Mouse (Mus musculus): ENCODE results near the gene Tspan18. TPM values are rescaled to one million over a fixed set of nuclear protein-coding genes. Genes with fewer than 3 reads are reported as not detected.

The Tspan18 gene
- polyA plus RNA-seq, 2 experiments, result 2.2 to 2.3 TPM

DNA sequence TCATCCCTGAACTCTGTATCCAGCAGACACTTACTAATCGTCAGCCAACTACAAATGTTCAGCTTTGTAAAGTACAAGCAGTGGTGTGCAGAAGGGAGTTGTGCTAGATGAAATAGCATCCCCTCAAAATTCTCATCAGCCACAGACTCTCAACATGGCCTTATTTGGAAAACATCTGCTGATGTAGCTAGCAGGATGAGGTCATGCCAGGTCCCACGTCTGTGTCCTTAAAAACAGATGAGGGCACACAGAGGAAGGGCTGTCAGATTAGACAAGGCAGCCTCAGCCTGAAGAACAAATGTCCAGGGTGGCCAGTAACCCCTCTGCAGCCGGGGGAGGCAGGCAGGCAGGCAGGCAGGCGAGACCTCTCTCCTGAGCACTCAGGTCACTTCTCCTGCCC is 56.8 kb downstream of the Tspan18 start:
- DNase-seq (ENCODE audit: low read depth in 3 of 3, low spot score in 3 of 3), result no peak
- Histone ChIP-seq H3K9ac (replicated peaks) (no peak overlapping the region), H3K4me1 (replicated peaks; ENCODE audit: control insufficient read depth in 2 of 2, insufficient read depth in 2 of 2, low read length in 1 of 2) (peaks cover 0 to 3% of the 10 kb centered on the region in 2 experiments; a peak in 2 of 4 replicates), H3K4me3 (ENCODE audit: insufficient read depth in 1 of 2, low read depth in 2 of 2, low read length in 2 of 2) (no peak overlapping the region), H3K27ac (no peak overlapping the region), H3K9me3 (ENCODE audit: control insufficient read depth, low read length) (no peaks in the 10 kb centered on the region), H3K27me3 (ENCODE audit: control insufficient read depth, insufficient read depth, low read length) (no peaks in the 10 kb centered on the region), H3K4me2 (ENCODE audit: low read depth) (no peak overlapping the region), H3K36me3 (replicated peaks; ENCODE audit: control insufficient read depth, insufficient read depth, low read depth) (no peaks in the 10 kb centered on the region)
- ATAC-seq (ENCODE audit: insufficient read depth), result no peak
- 28% methylated on average over 4 of the region's 4 CpGs for WGBS (ENCODE audit: insufficient replicate concordance)
- TF ChIP-seq EP300 (IDR thresholded peaks at IDR 0.05; ENCODE audit: low read depth) (no peak), CTCF (IDR thresholded peaks at IDR 0.05; ENCODE audit: low read depth) (no peak)

DNA sequence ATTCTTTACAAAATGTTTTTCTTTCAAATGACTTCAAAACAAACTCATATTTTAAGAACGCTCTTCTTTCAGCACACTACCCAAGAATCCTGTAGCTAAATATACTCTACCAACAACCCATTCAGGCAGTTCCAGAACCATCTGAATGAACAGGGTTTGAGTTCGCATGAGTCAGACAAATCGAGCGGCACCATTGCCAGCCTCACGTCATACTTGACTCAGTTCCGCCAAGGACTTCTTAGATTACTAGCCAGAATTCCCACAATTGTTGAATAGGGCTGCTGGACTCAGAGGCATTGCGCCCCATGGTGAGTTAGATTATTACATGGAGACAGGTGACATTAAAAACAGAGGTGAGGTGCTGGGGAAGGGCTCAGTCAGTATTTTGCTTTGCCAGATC is 58.3 kb downstream of the Tspan18 start:
- ATAC-seq (ENCODE audit: insufficient read depth) (no peak), DNase-seq (ENCODE audit: low read depth in 3 of 3, low spot score in 3 of 3) (no peak)
- Histone ChIP-seq H3K36me3 (replicated peaks; ENCODE audit: control insufficient read depth, insufficient read depth, low read depth) (no peaks in the 10 kb centered on the region), H3K9ac (replicated peaks) (no peak overlapping the region), H3K4me2 (ENCODE audit: low read depth) (no peak overlapping the region), H3K9me3 (ENCODE audit: control insufficient read depth, low read length) (no peaks in the 10 kb centered on the region), H3K4me3 (ENCODE audit: insufficient read depth in 1 of 2, low read depth in 2 of 2, low read length in 2 of 2) (no peak overlapping the region), H3K4me1 (replicated peaks; ENCODE audit: control insufficient read depth in 2 of 2, insufficient read depth in 2 of 2, low read length in 1 of 2) (peaks cover 0 to 3% of the 10 kb centered on the region in 2 experiments; a peak in 2 of 4 replicates), H3K27me3 (ENCODE audit: control insufficient read depth, insufficient read depth, low read length) (no peaks in the 10 kb centered on the region), H3K27ac (no peak overlapping the region)
- TF ChIP-seq CTCF (IDR thresholded peaks at IDR 0.05; ENCODE audit: low read depth) (no peak), EP300 (IDR thresholded peaks at IDR 0.05; ENCODE audit: low read depth) (no peak)
- whole genome bisulfite sequencing (ENCODE audit: insufficient replicate concordance), result 76% methylated on average over 7 of the region's 7 CpGs

DNA sequence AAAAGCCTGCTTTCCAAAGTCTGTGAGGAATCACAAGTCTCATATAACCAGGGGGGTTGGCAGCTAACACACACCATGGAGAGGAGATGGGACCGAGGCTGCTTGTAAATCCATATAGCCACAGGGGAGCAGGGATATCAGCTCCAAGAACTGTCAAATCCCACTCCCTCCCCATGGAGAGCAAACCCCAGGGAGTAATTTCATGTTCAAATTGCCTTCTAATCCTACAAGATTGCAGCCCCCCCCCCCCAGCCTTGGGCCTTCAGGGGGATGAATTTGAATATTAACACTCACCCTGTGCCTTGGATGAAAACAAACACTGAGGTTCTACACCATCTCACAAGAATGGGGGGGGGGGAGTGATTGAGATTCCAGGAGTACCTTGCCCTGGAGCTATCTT is 60.4 kb downstream of the Tspan18 start:
- 74% methylated on average over 1 of the region's 1 CpGs for WGBS (ENCODE audit: insufficient replicate concordance)
- TF ChIP-seq CTCF (IDR thresholded peaks at IDR 0.05; ENCODE audit: low read depth) (no peak), EP300 (IDR thresholded peaks at IDR 0.05; ENCODE audit: low read depth) (no peak)

DNA sequence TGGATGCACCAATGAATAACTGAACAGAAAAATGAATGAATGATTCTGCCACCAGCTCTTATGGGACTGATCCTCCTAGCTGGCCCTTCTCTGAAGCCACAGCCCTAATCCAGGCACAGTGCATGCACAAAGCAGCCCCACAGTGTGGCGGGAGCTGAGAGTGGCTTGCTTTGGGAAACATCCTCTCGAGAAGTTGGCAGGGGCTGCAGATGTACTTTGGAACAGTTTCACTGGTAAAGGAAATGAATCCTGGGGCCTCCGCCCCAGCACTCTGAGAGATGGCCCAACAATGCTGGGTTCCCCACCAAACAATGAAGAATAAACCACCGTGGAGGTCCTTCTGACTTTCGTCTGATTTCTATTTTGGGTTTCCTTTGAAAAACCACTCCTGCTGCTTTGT is 64.2 kb downstream of the Tspan18 start:
- 40% methylated on average over 5 of the region's 5 CpGs for WGBS (ENCODE audit: insufficient replicate concordance)
- ATAC-seq (ENCODE audit: insufficient read depth), result no peak
- DNase-seq (ENCODE audit: low read depth in 3 of 3, low spot score in 3 of 3), result no peak

More for the DNA sequence above, 60.4 kb downstream of the Tspan18 start:
- Histone ChIP-seq H3K9ac (replicated peaks) (no peak overlapping the region), H3K36me3 (replicated peaks; ENCODE audit: control insufficient read depth, insufficient read depth, low read depth) (no peaks in the 10 kb centered on the region), H3K9me3 (ENCODE audit: control insufficient read depth, low read length) (no peaks in the 10 kb centered on the region), H3K4me3 (ENCODE audit: insufficient read depth in 1 of 2, low read depth in 2 of 2, low read length in 2 of 2) (no peak overlapping the region), H3K4me1 (replicated peaks; ENCODE audit: control insufficient read depth in 2 of 2, insufficient read depth in 2 of 2, low read length in 1 of 2) (peaks cover 0 to 3% of the 10 kb centered on the region in 2 experiments; a peak in 2 of 4 replicates), H3K27me3 (ENCODE audit: control insufficient read depth, insufficient read depth, low read length) (no peaks in the 10 kb centered on the region), H3K27ac (no peak overlapping the region), H3K4me2 (ENCODE audit: low read depth) (no peak overlapping the region)
- DNase-seq (ENCODE audit: low read depth in 3 of 3, low spot score in 3 of 3) (no peak), ATAC-seq (ENCODE audit: insufficient read depth) (no peak)

DNA sequence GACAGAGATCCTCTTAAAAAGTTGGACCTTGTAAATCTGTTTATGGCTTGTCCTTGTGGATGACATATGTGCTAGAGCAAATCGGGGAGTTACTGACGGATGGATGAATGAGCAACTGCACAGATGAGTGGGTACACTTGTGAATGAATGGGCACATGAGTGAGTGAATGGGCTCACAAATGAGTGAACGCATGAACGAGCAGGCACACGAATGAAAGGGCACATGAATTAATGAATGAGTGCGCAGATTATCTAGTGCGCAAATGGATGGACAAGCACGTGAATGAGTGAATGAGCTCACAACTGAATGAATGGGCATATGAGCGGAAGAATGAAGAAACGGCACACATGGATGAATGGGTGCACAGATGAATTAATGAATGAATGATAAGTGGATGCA is 64.7 kb downstream of the Tspan18 start:
- Histone ChIP-seq H3K27ac (no peak overlapping the region), H3K36me3 (replicated peaks; ENCODE audit: control insufficient read depth, insufficient read depth, low read depth) (no peaks in the 10 kb centered on the region), H3K4me1 (replicated peaks; ENCODE audit: control insufficient read depth in 2 of 2, insufficient read depth in 2 of 2, low read length in 1 of 2) (no peaks in the 10 kb centered on the region), H3K9me3 (ENCODE audit: control insufficient read depth, low read length) (no peaks in the 10 kb centered on the region), H3K4me3 (ENCODE audit: insufficient read depth in 1 of 2, low read depth in 2 of 2, low read length in 2 of 2) (no peak overlapping the region), H3K4me2 (ENCODE audit: low read depth) (no peak overlapping the region), H3K9ac (replicated peaks) (no peak overlapping the region), H3K27me3 (ENCODE audit: control insufficient read depth, insufficient read depth, low read length) (no peaks in the 10 kb centered on the region)
- ATAC-seq (ENCODE audit: insufficient read depth), result no peak
- 78% methylated on average over 10 of the region's 10 CpGs for WGBS (ENCODE audit: insufficient replicate concordance)
- DNase-seq (ENCODE audit: low read depth in 3 of 3, low spot score in 3 of 3), result no peak
- TF ChIP-seq EP300 (IDR thresholded peaks at IDR 0.05; ENCODE audit: low read depth) (no peak), CTCF (IDR thresholded peaks at IDR 0.05; ENCODE audit: low read depth) (no peak)

More for the DNA sequence above, 64.2 kb downstream of the Tspan18 start:
- H3K9ac ChIP-seq (replicated peaks), result no peak overlapping the region
- H3K4me2 ChIP-seq (ENCODE audit: low read depth), result no peak overlapping the region
- TF ChIP-seq EP300 (IDR thresholded peaks at IDR 0.05; ENCODE audit: low read depth), result no peak
- TF ChIP-seq CTCF (IDR thresholded peaks at IDR 0.05; ENCODE audit: low read depth), result no peak
- no peaks in the 10 kb centered on the region for H3K36me3 ChIP-seq (replicated peaks; ENCODE audit: control insufficient read depth, insufficient read depth, low read depth)
- H3K27me3 ChIP-seq (ENCODE audit: control insufficient read depth, insufficient read depth, low read length), result no peaks in the 10 kb centered on the region
- no peak overlapping the region for H3K27ac ChIP-seq
- no peaks in the 10 kb centered on the region for H3K9me3 ChIP-seq (ENCODE audit: control insufficient read depth, low read length)
- H3K4me3 ChIP-seq (ENCODE audit: insufficient read depth in 1 of 2, low read depth in 2 of 2, low read length in 2 of 2), result no peak overlapping the region
- no peaks in the 10 kb centered on the region for H3K4me1 ChIP-seq (replicated peaks; ENCODE audit: control insufficient read depth in 2 of 2, insufficient read depth in 2 of 2, low read length in 1 of 2)

All from liver, embryonic 14.5 days (tissue).